Mouse (Mus musculus): ENCODE data around the gene Ppp1r13b.

GRCm38 (mm10) chr12:111827556-111827955, 80.4 kb downstream of the Ppp1r13b start:
- TF ChIP-seq CTCF (IDR thresholded peaks at IDR 0.05; ENCODE audit: extremely low read depth, insufficient read depth, low read length) (no peak), POLR2A (IDR thresholded peaks at IDR 0.05; ENCODE audit: extremely low read depth, insufficient read depth, low read length) (no peak)
